Mouse (Mus musculus) cortical plate, adult 2 months (tissue): Measurements from ENCODE around the gene Kcnk16. TPM values are rescaled to one million over a fixed set of nuclear protein-coding genes. Genes with fewer than 3 reads are reported as not detected.

Experiments used
- H3K27ac ChIP-seq: fragments of 200-500 bp; 2 replicates; pipeline ENCODE4 v1.5.1; 2012; ENCODE audit warnings: low read length, control low read depth, inconsistent platforms; ENCODE audit not compliant: insufficient read depth
- H3K4me1 ChIP-seq: fragments of 200-500 bp; 2 replicates; pipeline ENCODE4 v1.6.1; 2011; ENCODE audit warnings: low read length; ENCODE audit not compliant: control insufficient read depth, insufficient read depth
- H3K4me3 ChIP-seq: fragments of 200-500 bp; 2 replicates; pipeline ENCODE4 v1.5.1; 2011; ENCODE audit warnings: mild to moderate bottlenecking, low read length, control low read depth; ENCODE audit not compliant: insufficient read depth
- CTCF ChIP-seq: fragments of 200-500 bp; IDR thresholded peaks from 2 replicates; pipeline ENCODE4 v1.5.1; 2011; ENCODE audit warnings: mild to moderate bottlenecking, control low read depth, low read length; ENCODE audit not compliant: insufficient read depth; ENCODE audit errors: extremely low read depth
- POLR2A ChIP-seq: fragments of 200-500 bp; IDR thresholded peaks from 2 replicates; pipeline ENCODE4 v1.6.1; 2011; ENCODE audit warnings: mild to moderate bottlenecking, low read length, control low read depth; ENCODE audit not compliant: insufficient read depth; ENCODE audit errors: extremely low read depth
- polyA plus RNA-seq: library from polyadenylated mRNA; depleted of rRNA; stranded (reverse); fragments of >200 nt; gene quantifications from 2 replicates; pipeline ENCODE4 v1.2.3, GENCODE M21; 2012

The Kcnk16 gene
- polyA plus RNA-seq, 1 experiment = not detected

DNA sequence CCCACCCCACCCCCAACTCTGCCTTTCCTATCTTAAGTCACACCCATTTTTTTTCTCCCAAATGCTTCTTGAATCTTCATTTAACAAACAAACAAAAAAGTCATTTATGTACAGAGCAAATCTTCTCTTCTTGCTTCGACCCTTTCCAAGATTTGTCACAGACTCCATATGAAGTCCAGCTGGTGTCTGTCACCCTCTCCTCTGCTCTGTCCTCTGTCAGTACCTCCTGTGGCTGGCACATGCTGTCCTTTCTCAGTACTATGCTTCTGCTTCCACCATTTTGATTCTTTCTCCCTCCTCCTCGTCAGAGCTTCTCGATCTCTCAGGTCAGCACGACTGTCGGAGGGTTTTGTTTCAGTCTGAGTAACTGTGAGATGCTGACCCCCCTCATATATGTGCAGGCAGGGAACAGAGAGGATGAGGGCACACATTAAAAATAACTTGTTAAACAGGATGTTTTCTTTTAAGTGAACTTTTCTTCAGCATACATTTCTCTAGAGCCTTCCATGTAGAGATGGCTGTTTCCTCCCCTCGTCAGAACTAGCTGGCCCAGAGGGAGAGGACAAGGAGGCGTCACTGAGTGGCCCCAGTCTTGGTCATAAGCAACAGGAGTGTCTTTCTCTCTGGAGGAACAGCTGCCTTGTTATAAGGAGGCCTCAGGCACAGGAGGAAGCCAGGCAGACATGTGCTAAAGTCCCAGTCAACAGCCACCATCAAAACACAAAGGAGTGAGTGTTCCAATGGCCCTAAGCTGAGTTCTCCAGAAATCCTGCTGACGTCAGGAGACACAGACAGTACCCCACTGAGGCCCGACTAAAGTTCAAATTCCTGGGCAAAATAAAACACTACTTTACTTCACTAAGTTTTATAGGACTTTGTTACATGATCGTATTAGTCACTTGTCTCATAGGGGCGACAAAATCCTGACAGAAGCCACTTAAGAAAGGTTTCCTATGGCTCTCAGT, 35.7 kb downstream of the Kcnk16 start:
- TF ChIP-seq POLR2A = no peak
- TF ChIP-seq CTCF = no peak
- no peak overlapping the region for H3K27ac ChIP-seq
- no peak overlapping the region for H3K4me3 ChIP-seq

DNA sequence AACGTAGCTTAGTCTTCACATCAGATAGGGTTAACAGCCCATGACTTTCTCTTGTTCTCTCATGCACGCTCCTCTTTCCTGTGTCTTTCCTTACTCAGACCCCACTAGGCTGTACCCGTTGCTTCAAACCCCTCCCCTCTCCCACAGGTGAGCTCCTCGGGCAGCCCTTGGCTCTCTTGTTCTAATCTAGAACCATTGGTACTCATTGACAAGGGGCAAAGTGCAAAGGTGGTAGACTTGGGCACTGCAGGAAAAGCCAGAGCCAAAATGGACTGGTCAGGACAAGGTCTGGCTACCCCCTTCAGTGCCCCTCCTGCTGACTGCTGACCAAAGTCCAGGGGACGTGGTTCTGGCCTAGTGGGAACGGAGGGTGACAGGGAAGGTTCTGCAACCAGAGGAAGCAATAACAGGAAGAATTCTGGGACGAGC, 38.9 kb downstream of the Kcnk16 start:
- TF ChIP-seq POLR2A (no peak), CTCF (no peak)
- Histone ChIP-seq H3K4me3 (no peak overlapping the region), H3K27ac (no peak overlapping the region), H3K4me1 (no peaks in the 10 kb centered on the region)

More for the DNA sequence above, 35.7 kb downstream of the Kcnk16 start:
- no peaks in the 10 kb centered on the region for H3K4me1 ChIP-seq

DNA sequence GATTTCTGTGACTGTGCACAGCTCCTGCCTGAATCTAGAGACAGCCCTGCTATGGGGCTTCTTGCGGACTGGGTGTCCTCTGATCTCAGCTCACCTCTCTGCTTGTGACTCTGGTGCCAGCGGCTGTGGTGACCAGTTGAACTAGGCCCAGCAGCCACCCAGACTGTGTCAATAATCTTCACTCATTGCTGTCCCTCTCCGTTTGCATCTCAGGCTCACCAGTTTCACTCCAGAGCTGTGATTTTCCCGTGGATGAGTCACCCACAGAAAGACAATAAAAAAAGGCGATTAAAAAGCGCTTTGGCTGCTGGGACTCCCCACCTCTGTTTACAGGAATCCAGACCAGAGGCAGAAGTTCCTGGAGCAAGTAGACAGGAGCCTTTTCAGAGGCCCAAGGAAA, 39.6 kb downstream of the Kcnk16 start:
- no peak overlapping the region for H3K27ac ChIP-seq
- H3K4me1 ChIP-seq = no peaks in the 10 kb centered on the region
- TF ChIP-seq CTCF (no peak), POLR2A (no peak)
- H3K4me3 ChIP-seq = no peak overlapping the region

DNA sequence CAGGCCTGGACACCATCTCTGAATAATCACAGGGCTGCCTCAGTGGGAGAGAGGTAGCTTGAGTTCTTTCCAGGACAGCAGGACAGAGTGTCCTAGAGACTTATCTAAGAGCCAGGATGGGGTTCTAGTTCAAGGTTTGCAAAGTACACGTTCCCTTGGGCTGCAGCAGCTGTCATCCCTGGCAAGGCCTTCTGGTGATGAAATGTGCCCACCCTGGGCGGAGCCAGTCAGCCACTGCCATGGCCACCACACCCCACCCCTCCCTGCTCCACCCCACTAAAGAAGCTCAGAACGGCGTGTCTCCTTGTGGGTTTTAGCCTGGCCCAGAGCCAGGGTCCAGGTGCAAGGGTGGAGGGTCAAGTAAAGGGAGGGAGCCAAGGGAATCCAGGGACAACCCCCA, 40.7 kb downstream of the Kcnk16 start:
- Histone ChIP-seq H3K4me1 (no peaks in the 10 kb centered on the region), H3K27ac (no peak overlapping the region), H3K4me3 (no peak overlapping the region)
- TF ChIP-seq POLR2A (no peak), CTCF (no peak)

DNA sequence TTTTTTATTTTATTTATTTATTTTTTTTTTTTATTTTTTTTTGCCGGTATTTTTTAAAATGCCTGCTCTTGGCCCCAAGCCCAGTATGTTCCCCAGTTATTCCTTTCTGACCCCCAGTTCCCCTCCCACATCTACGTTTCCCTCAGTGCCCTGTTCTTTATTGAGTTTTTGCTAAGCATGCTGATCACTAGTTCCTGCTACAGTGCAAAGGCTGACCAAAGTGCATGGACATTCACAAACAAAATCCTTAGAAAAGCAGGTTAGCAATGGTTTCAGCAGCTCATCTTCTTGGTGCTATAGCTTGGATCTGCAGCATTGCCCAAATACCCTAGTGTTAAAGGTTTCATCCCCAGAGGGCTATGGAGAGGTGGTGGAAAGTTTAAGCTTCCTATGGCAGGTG, 42.0 kb downstream of the Kcnk16 start:
- no peak overlapping the region for H3K4me3 ChIP-seq
- H3K27ac ChIP-seq = no peak overlapping the region
- H3K4me1 ChIP-seq = no peaks in the 10 kb centered on the region
- TF ChIP-seq CTCF (no peak), POLR2A (no peak)

DNA sequence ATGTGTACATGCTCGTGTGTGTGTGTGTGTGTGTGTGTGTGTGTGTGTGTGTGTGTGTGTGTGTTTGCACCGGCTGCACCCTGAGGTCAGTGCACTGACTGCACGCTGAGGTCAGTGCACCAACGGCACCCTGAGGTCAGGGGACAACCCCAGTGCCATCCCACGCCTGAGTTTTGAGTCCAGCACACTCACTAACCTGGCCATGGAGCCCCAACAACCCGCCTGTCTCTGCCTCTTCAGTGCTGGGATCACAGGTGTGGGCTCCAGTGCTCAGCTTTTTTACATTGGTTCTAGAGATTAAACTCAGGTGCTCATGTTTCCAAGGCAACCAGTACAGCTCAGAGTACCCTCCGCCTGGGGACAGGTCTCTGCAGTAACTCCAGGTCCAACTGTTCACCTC, 42.5 kb downstream of the Kcnk16 start:
- H3K4me1 ChIP-seq = no peaks in the 10 kb centered on the region
- no peak overlapping the region for H3K4me3 ChIP-seq
- H3K27ac ChIP-seq = no peak overlapping the region
- TF ChIP-seq CTCF (no peak), POLR2A (no peak)

DNA sequence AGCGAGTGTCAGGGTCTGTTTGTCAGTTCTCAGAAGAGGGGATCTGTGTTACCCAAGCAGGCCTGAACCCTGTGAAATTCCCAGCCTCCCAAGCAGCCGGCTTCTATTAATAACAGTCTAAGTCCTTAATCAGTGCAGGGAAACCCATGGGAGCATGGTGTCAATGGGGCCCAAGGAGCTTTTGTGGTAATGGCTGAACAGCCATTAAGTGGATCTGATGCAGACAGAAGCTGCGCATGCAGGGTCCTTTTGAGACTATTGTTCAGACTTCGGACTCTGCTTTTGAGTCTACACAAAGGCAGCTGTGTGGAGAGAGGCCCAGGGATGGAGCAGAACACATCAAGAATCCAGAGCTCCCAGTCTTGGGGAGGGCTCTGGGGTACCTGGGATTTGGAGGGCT, 43.5 kb downstream of the Kcnk16 start:
- TF ChIP-seq POLR2A = no peak
- TF ChIP-seq CTCF = no peak
- H3K27ac ChIP-seq = no peak overlapping the region
- no peak overlapping the region for H3K4me3 ChIP-seq
- H3K4me1 ChIP-seq = no peaks in the 10 kb centered on the region

DNA sequence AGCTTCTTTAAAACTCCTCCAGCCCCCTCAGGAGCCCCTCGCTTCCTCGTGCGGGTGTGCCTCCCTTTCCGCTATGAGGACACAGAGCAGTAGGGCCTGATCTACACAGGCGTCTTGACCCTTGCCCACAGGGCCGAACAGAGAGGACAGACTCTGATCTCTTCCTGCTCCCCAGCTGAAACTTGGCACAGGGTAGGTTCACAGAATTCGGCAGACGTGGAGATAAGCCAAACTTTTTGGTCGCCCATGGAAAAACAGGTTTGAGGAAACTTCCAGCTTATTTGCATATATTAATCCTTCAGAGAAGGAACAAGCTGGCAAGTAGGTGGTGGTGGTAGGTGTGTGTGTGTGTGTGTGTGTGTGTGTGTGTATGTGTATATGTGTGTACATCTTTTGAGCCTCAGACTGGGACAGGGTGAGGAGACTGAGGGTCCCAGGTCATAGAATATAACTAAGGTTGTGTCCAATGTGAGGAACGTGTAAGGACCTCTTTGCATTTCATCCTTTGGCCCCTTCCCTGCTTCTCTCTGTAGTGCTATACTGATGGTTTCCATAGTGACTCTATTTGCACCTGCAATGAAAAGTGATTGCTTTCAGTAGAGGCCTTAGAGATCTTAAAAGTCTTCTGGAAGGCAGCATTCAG, 44.3 kb downstream of the Kcnk16 start:
- no peak overlapping the region for H3K4me3 ChIP-seq
- H3K27ac ChIP-seq = no peak overlapping the region
- TF ChIP-seq POLR2A (no peak), CTCF (no peak)
- no peaks in the 10 kb centered on the region for H3K4me1 ChIP-seq

DNA sequence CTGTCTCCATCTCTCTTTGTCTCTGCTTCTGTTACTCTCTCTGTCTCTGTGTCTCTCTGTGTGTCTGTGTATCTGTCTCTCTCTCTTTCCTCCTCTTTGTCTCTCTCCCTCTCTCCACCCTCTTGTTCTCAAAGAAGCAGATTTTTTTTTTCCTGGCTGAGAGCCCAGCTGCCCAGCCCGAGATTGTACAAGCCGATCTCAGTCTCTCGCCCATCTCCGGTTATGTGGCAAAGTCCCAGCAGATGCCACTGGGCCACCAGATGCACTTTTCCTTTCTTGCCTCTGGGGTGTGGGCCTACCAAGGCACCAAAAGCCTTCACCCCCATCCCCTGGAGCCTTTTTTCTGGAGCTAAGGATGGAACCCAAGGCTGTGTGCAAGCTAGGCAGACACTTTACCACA, 44.8 kb downstream of the Kcnk16 start:
- H3K4me3 ChIP-seq = no peak overlapping the region
- TF ChIP-seq POLR2A (no peak), CTCF (no peak)
- no peaks in the 10 kb centered on the region for H3K4me1 ChIP-seq
- no peak overlapping the region for H3K27ac ChIP-seq

DNA sequence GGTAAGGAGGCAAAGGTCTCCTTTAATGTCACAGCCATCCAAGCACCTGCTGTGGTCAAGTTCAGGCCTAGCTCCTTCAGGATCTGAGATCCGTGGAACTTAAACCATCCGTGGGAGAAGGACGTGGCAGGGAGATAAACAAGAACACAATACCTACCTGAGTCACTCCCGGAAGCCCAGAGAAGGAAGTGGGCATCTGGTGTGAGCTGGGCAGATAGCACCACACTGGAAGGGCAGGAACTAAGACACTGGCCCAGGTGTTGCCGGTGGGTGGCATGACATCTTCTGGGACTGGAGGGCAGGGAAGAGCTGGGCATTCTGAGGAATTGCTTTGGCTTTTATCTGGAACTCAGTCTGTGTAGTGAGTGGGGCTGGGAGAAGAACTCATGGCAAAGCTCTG, 45.7 kb downstream of the Kcnk16 start:
- Histone ChIP-seq H3K4me3 (no peak overlapping the region), H3K27ac (no peak overlapping the region), H3K4me1 (no peaks in the 10 kb centered on the region)
- TF ChIP-seq CTCF (no peak), POLR2A (no peak)
